ENCODE assay signal across 21 mouse cellular contexts in genomic region chr4:142045595-142046163, GRCm38 (mm10). TPM values are rescaled to one million over a fixed set of nuclear protein-coding genes. Genes with fewer than 3 reads are reported as not detected.
A peak's percentile ranks its signal among the peaks of the same experiment; 100 is the strongest.
DNase-seq lines count a peak whose midpoint lies in the region; ATAC-seq and TF ChIP-seq lines count a peak whose summit lies in the region.
"Had no signal": no experiment of that assay in that cellular context is flagged by ENCODE, and none has a peak within 500 bp of the region (broad histone marks: within the 10 kb centered on the region; RNA-seq: fewer than 3 reads in every experiment).

No protein-coding gene starts in this region.

- WGBS in intestine, postnatal 0 days, result 54% methylated on average over 14 of the region's 14 CpGs
- WGBS in stomach, embryonic 16.5 days, result 73% methylated on average over 14 of the region's 14 CpGs

- H3K9me3 ChIP-seq in intestine, postnatal 0 days (ENCODE audit: control insufficient read depth), result no peaks in the 10 kb centered on the region
- no peaks in the 10 kb centered on the region for H3K9me3 ChIP-seq in stomach, embryonic 16.5 days (replicated peaks; ENCODE audit: control insufficient read depth, low read length)
- H3K9me3 ChIP-seq: embryonic facial prominence, embryonic 12.5 days; hindbrain, embryonic 12.5 days; liver, embryonic 13.5 days; midbrain, embryonic 12.5 days had no signal

- peak overlapping the region; percentile 58 for H3K4me2 ChIP-seq in intestine, postnatal 0 days (replicated peaks; ENCODE audit: low read depth)
- no peak overlapping the region for H3K4me2 ChIP-seq in stomach, embryonic 16.5 days (ENCODE audit: low read depth, low read length)
- H3K4me2 ChIP-seq: embryonic facial prominence, embryonic 12.5 days; hindbrain, embryonic 12.5 days; liver, embryonic 13.5 days; midbrain, embryonic 12.5 days had no signal

- H3K27me3 ChIP-seq in intestine, postnatal 0 days (replicated peaks; ENCODE audit: control insufficient read depth, insufficient read depth, low read length), result no peaks in the 10 kb centered on the region
- H3K27me3 ChIP-seq in stomach, embryonic 16.5 days (ENCODE audit: control insufficient read depth, insufficient read depth, low read length), result no peaks in the 10 kb centered on the region
- H3K27me3 ChIP-seq: embryonic facial prominence, embryonic 12.5 days; hindbrain, embryonic 12.5 days had no signal

- peak; percentile 51 for DNase-seq in kidney, adult 9 months
- no peak for DNase-seq in kidney, postnatal 4 days
- peak; percentile 49 for DNase-seq in forelimb bud, embryonic 11.5 days (ENCODE audit: low read depth, low spot score)
- DNase-seq in layer of hippocampus, postnatal 25 days (ENCODE audit: extremely low spot score in 1 of 2, low spot score in 1 of 2), result no peak
- DNase-seq in adipocyte (ENCODE audit: low spot score), result no peak
- DNase-seq: adrenal gland, postnatal 36 days; cerebellum, postnatal 14 days; forebrain, postnatal 0 days; gastrocnemius, postnatal 25 days; liver, embryonic 13.5 days; lung, adult 2 months; lung, postnatal 14 days; thymus, postnatal 14 days had no signal

- H3K9ac ChIP-seq in intestine, postnatal 0 days (ENCODE audit: low read depth, low read length), result 0 out of 2 replicates have a peak overlapping the region, but pooled peaks have one; percentile 17
- peak overlapping the region; percentile 15 for H3K9ac ChIP-seq in stomach, embryonic 16.5 days (ENCODE audit: low read length)
- H3K9ac ChIP-seq: embryonic facial prominence, embryonic 12.5 days; forebrain, postnatal 0 days; hindbrain, embryonic 12.5 days; liver, embryonic 13.5 days; midbrain, embryonic 12.5 days had no signal

- H3K4me1 ChIP-seq in intestine, postnatal 0 days (replicated peaks; ENCODE audit: control insufficient read depth, insufficient read depth, low read length), result peaks cover 22% of the 10 kb centered on the region
- H3K4me1 ChIP-seq in stomach, embryonic 16.5 days (ENCODE audit: control insufficient read depth, insufficient read depth, low read length), result peaks cover 35% of the 10 kb centered on the region
- H3K4me1 ChIP-seq: midbrain, embryonic 12.5 days had no signal

- ATAC-seq in intestine, postnatal 0 days, result no peak
- no peak for ATAC-seq in stomach, embryonic 16.5 days (ENCODE audit: insufficient read depth, low FRiP score)
- ATAC-seq: forebrain, postnatal 0 days had no signal

- no peak for TF ChIP-seq CTCF in intestine, postnatal 0 days (IDR thresholded peaks at IDR 0.05; ENCODE audit: low read depth)

- H3K4me3 ChIP-seq in intestine, postnatal 0 days (ENCODE audit: low read depth, low read length), result peak overlapping the region; percentile 40
- no peak overlapping the region for H3K4me3 ChIP-seq in stomach, embryonic 16.5 days (replicated peaks; ENCODE audit: low read length)
- H3K4me3 ChIP-seq: embryonic facial prominence, embryonic 12.5 days; heart, adult 2 months; hindbrain, embryonic 12.5 days; liver, embryonic 13.5 days; midbrain, embryonic 12.5 days had no signal

- H3K27ac ChIP-seq in intestine, postnatal 0 days (ENCODE audit: low read depth, low read length), result no peak overlapping the region
- H3K27ac ChIP-seq in stomach, embryonic 16.5 days (ENCODE audit: low read length), result peak overlapping the region; percentile 76
- H3K27ac ChIP-seq: embryonic facial prominence, embryonic 12.5 days; heart, adult 2 months; hindbrain, embryonic 12.5 days; liver, embryonic 13.5 days; midbrain, embryonic 12.5 days had no signal

- peaks cover 10% of the 10 kb centered on the region; the same call in 1 of the 2 replicates for H3K36me3 ChIP-seq in intestine, postnatal 0 days (ENCODE audit: control insufficient read depth, insufficient read depth)
- 0 out of 2 replicates have a peak, but pooled peaks cover 3% of the 10 kb centered on the region for H3K36me3 ChIP-seq in stomach, embryonic 16.5 days (ENCODE audit: control insufficient read depth, insufficient read depth, low read length)
- H3K36me3 ChIP-seq: embryonic facial prominence, embryonic 12.5 days; hindbrain, embryonic 12.5 days; midbrain, embryonic 12.5 days had no signal

RNA-seq across cellular contexts. Expression of gene Fhad1, which starts 30.8 kb away (rescaled TPM):
- polyA plus RNA-seq in intestine, postnatal 0 days (2015; fragmentation: Nextera tagmentation; extraction: Ambion mirVana), result 1.2 and 1.4 TPM in 2 replicates
- 5.3 and 5.8 TPM in 2 replicates for polyA plus RNA-seq in stomach, embryonic 16.5 days (2015; fragmentation: Nextera tagmentation; extraction: Ambion mirVana)
- 1 to 10 TPM; 8.7 to 8.8 TPM for total RNA-seq in layer of hippocampus, postnatal 25 days (2021)
- total RNA-seq: megakaryocyte, adult 5-6 weeks had no signal

RNA-seq across cellular contexts. Expression of gene Tmem51, which starts 38.4 kb away (rescaled TPM):
- 212 and 256 TPM in 2 replicates for polyA plus RNA-seq in intestine, postnatal 0 days (2015; fragmentation: Nextera tagmentation; extraction: Ambion mirVana)
- 79.2 and 87.9 TPM in 2 replicates for polyA plus RNA-seq in stomach, embryonic 16.5 days (2015; fragmentation: Nextera tagmentation; extraction: Ambion mirVana)
- 1 to 10 TPM; 6.4 to 6.9 TPM for total RNA-seq in layer of hippocampus, postnatal 25 days (2021)
- polyA plus RNA-seq: C2C12 had no signal

Comparison
In these comparisons a context has a peak if more than half of its experiments do, and no peak if none do; other contexts are left out.
1. DNase-seq: peak in kidney, adult 9 months (single experiment) and forelimb bud, embryonic 11.5 days (single experiment); none in kidney, postnatal 4 days (0 of 2), layer of hippocampus, postnatal 25 days (0 of 2) and adipocyte (single experiment).